Mouse (Mus musculus) lung, embryonic 16.5 days (tissue): ENCODE data around the gene Rdh16. TPM values are rescaled to one million over a fixed set of nuclear protein-coding genes. Genes with fewer than 3 reads are reported as not detected.

Experiments
- ATAC-seq: fragments of 200-750 bp; cut with Nextera tagmentation; 2 replicates; pipeline ENCODE4 v1.8.0; 2017; ENCODE audit warnings: low read depth, mild to moderate bottlenecking, moderate library complexity
- H3K27ac ChIP-seq: fragments of 300-500 bp; sonication (generic); 2 replicates; pipeline ENCODE4 v1.5.1; 2014; ENCODE audit warnings: mild to moderate bottlenecking, control low read depth, low read length
- H3K27me3 ChIP-seq: fragments of 300-500 bp; sonication (generic); 2 replicates; pipeline ENCODE4 v1.6.1; 2014; ENCODE audit warnings: low read depth, low read length, mixed read lengths; ENCODE audit not compliant: control insufficient read depth, insufficient read depth
- H3K36me3 ChIP-seq: fragments of 300-500 bp; sonication (generic); 2 replicates; pipeline ENCODE4 v1.6.1; 2014; ENCODE audit warnings: low read length; ENCODE audit not compliant: control insufficient read depth, insufficient read depth
- H3K4me1 ChIP-seq: fragments of 300-500 bp; sonication (generic); replicated peaks from 2 replicates; pipeline ENCODE4 v1.6.1; 2014; ENCODE audit warnings: low read length, mixed read lengths; ENCODE audit not compliant: control insufficient read depth, insufficient read depth
- H3K4me2 ChIP-seq: fragments of 300-500 bp; sonication (generic); 2 replicates; pipeline ENCODE4 v1.6.1; 2014; ENCODE audit warnings: low read depth, low read length, control low read depth
- H3K4me3 ChIP-seq: fragments of 300-500 bp; sonication (generic); 2 replicates; pipeline ENCODE4 v1.5.1; 2014; ENCODE audit warnings: mild to moderate bottlenecking, low read length, control low read depth
- H3K9ac ChIP-seq: fragments of 300-500 bp; sonication (generic); 2 replicates; pipeline ENCODE4 v1.6.1; 2014; ENCODE audit warnings: low read length, control low read depth
- H3K9me3 ChIP-seq: fragments of 300-500 bp; sonication (generic); 2 replicates; pipeline ENCODE4 v1.6.1; 2016; ENCODE audit warnings: low read length; ENCODE audit not compliant: control insufficient read depth
- WGBS: fragments of 180-500 bp; shearing (Covaris S2); extraction: QIAGEN DNeasy Blood & Tissue Kit; methylation state at CpG from one replicate; pipeline ENCODE4 v1.1.7; 2014; 5-methylcytosine and 5-hydroxymethylcytosine counted together
- polyA plus RNA-seq: library from polyadenylated mRNA; unstranded; fragments of >200 nt; fragmentation: Nextera tagmentation; extraction: Ambion mirVana; gene quantifications from 2 replicates; pipeline ENCODE4 v1.2.1, GENCODE M21; 2015

Rdh16 gene
- polyA plus RNA-seq, 1 experiment from 2014 or later, result not detected

DNA sequence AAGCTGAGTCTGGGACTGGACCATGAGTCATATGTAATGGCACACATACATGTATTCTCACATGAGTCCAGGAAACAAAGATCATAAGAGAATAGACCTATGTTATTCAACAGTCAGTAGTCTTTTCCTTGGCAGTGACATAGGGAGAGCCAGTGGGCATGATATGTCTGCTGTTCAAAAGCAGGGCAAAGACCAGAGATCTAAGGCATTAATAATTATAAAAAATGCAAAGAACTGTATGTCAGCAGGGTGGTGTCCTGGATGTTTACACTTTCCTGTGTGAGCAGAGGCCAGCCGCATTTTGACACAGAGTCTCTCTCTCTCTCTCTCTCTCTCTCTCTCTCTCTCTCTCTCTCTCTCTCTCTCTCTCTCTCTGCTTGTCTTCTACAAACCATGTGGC, 48.7 kb downstream of the Rdh16 start, which contains the start of gene Rdh19:
Rdh19 (plus strand) TSS at position 301 of the 400 bp plus-strand sequence.
- Histone ChIP-seq H3K4me3 (no peak within 1 kb of the TSS), H3K9me3 (no peaks in the 10 kb centered on the region), H3K27me3 (no peaks in the 10 kb centered on the region), H3K4me2 (no peak within 1 kb of the TSS), H3K4me1 (no peaks in the 10 kb centered on the region), H3K9ac (no peak within 1 kb of the TSS), H3K27ac (no peak within 1 kb of the TSS), H3K36me3 (no peaks in the 10 kb centered on the region)
- ATAC-seq, result no peak
- WGBS, result 42% methylated on average over 1 of the region's 1 CpGs

DNA sequence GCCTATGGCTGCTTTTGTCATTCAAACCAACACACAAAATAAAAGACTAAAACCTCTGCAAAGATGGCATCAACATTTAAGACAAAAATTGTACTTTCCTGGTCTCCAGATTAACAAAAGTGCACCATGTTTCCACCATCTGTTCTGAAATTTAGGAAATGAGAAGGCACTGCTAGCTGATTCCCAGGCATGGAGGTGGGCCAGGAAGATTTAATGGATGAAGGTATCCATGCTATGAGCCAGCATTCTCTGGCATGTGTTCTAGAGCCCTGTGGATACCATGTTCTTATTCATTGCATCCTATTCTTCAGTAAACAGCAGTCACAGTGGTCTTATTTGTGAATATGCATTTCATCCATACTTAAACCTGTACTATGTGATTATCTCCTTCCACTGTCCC, 55.4 kb downstream of the Rdh16 start:
- no peak for ATAC-seq
- Histone ChIP-seq H3K27ac (no peak overlapping the region), H3K4me3 (no peak overlapping the region), H3K27me3 (no peaks in the 10 kb centered on the region), H3K4me1 (no peaks in the 10 kb centered on the region), H3K36me3 (no peaks in the 10 kb centered on the region), H3K9me3 (no peaks in the 10 kb centered on the region), H3K4me2 (no peak overlapping the region), H3K9ac (no peak overlapping the region)

DNA sequence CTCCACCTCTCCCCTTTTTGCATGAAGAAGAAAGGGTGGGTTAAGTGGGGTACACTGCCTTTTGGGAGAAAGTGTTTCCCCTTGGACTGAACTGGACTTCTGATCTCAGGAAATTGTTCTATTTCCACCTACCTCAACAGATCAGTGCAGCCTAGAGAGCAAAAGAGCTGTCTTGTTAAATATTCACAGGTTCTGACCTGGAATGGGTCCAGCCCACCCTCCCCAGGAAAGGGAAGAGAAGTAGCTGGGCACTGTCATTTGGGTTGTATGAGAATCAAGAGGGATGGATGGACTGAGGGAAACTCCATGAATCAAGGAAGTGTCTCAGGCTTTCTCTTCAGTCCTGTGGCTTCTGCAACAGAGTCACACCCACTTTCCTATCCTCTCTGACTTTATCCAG, 64.0 kb downstream of the Rdh16 start:
- H3K27ac ChIP-seq, result no peak overlapping the region
- no peaks in the 10 kb centered on the region for H3K4me1 ChIP-seq
- no peaks in the 10 kb centered on the region for H3K36me3 ChIP-seq
- H3K4me2 ChIP-seq, result no peak overlapping the region
- no peaks in the 10 kb centered on the region for H3K9me3 ChIP-seq
- H3K27me3 ChIP-seq, result no peaks in the 10 kb centered on the region
- no peak for ATAC-seq
- no peak overlapping the region for H3K4me3 ChIP-seq
- H3K9ac ChIP-seq, result no peak overlapping the region

DNA sequence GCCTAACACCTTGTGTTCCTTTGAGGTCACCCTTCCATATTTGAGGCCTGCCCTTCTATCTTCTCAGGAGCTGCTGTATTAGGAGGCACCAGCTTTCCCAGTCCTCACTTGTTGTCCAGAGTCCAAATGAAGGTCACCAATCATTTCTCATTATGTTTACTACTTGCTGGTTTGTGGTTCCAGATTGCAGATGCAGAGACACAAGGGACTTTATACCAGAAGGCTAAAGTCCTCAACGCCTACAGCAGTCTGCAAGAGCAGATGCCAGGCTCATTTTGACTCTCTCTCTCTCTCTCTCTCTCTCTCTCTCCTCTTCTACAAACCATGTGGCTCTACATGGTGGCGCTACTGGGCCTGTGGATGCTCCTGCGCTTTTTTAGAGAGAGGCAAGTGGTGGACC, 65.3 kb downstream of the Rdh16 start, which contains the start of gene Rdh16f2:
Rdh16f2 (plus strand) TSS at position 243 of the 400 bp plus-strand sequence.
- H3K27ac ChIP-seq, result no peak within 1 kb of the TSS
- no peak for ATAC-seq
- no peak within 1 kb of the TSS for H3K4me2 ChIP-seq
- H3K27me3 ChIP-seq, result no peaks in the 10 kb centered on the region
- no peaks in the 10 kb centered on the region for H3K9me3 ChIP-seq
- no peak within 1 kb of the TSS for H3K9ac ChIP-seq
- WGBS, result 75% methylated on average over 3 of the region's 3 CpGs
- H3K4me1 ChIP-seq, result no peaks in the 10 kb centered on the region
- no peak within 1 kb of the TSS for H3K4me3 ChIP-seq
- no peaks in the 10 kb centered on the region for H3K36me3 ChIP-seq

DNA sequence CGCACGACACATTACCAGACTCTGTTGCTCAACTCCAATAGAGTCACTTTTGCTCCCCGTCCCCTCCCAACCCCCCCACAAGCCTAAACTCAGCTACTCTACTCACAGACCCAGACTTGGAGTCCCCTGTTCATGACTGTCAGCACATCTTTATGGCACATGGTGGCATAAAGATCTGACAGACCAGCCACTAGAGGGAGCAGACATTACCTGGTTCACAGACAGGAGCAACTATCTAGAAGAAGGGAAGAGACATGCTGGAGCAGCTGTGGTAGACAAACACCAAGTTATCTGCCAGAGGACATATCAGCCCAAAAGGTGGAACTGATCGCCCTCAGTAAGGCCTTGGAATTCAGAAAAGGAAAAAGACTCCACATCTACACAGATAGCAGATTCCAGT, 71.5 kb downstream of the Rdh16 start:
- WGBS, result 68% methylated on average over 4 of the region's 4 CpGs
- no peak for ATAC-seq

DNA sequence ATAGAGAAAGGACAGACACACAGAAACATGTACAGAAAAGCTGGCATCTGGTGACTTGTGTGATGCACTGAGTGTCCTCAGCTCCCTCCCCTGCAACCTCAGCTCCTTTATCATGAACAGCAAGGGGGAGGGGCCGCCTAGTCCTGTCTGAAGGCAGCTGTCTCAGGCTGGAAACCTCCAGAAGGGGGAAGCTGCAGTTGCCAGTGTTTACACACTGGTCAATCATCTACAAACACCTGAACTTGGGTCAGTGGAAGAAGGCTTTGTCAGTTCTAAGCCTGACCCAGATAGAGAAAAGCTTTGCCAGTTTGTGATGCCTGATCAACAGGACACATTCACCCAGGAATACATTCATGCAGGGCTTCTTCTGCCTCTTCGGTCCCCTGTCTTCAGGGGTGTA, 76.7 kb downstream of the Rdh16 start:
- WGBS, result 18% methylated on average over 2 of the region's 2 CpGs
- Histone ChIP-seq H3K9me3 (no peaks in the 10 kb centered on the region), H3K4me3 (no peak overlapping the region), H3K9ac (no peak overlapping the region), H3K4me1 (peaks cover 14% of the 10 kb centered on the region), H3K36me3 (no peaks in the 10 kb centered on the region), H3K27me3 (no peaks in the 10 kb centered on the region), H3K4me2 (no peak overlapping the region), H3K27ac (no peak overlapping the region)
- peak; percentile 71 for ATAC-seq

More for the DNA sequence above, 71.5 kb downstream of the Rdh16 start:
- H3K4me1 ChIP-seq, result no peaks in the 10 kb centered on the region
- H3K4me3 ChIP-seq, result no peak overlapping the region
- no peaks in the 10 kb centered on the region for H3K36me3 ChIP-seq
- H3K9ac ChIP-seq, result no peak overlapping the region
- H3K27ac ChIP-seq, result no peak overlapping the region
- no peak overlapping the region for H3K4me2 ChIP-seq
- no peaks in the 10 kb centered on the region for H3K9me3 ChIP-seq
- no peaks in the 10 kb centered on the region for H3K27me3 ChIP-seq

DNA sequence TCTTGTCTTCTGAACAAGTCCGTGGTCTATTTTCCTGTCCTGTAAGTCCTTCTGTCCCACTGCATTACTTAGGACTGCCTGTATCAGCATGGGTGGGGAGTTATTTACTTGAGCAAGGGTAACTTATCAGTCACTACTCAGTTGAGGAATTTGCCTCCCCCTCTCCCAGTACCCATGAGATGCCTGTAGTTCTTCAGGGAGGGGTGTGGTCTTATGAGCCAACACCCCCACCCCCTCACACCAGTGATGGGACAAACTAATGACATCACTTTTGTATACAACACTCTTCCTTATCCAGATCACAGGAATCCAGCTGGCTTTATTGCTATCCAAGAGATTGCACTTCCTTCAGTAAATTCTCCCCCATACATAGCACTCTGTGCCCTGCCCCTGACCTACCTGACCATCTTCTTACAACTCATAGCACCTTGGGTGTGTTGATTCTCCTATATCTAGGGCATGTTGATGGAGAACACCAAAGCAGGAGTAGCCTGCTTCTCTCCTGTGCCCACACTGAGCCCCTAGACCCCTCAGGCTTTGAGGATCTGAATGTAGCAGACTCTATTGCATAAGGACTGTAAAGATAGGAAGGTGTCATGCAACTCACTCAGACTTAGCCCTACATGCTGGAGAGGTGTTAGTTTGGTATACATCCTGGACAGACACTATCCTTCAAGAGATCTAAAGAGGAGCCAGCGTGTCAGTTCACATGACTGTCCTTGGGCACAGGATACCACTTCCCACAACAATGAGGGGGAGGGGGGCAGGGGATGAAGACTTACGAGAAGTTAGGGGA, 77.5 kb downstream of the Rdh16 start:
- H3K4me3 ChIP-seq, result no peak overlapping the region
- H3K27ac ChIP-seq, result no peak overlapping the region
- H3K4me2 ChIP-seq, result no peak overlapping the region
- no peaks in the 10 kb centered on the region for H3K9me3 ChIP-seq
- H3K4me1 ChIP-seq, result peaks cover 14% of the 10 kb centered on the region
- 41% methylated on average over 3 of the region's 3 CpGs for WGBS
- no peaks in the 10 kb centered on the region for H3K27me3 ChIP-seq
- peak; percentile 64 for ATAC-seq
- H3K9ac ChIP-seq, result no peak overlapping the region
- H3K36me3 ChIP-seq, result no peaks in the 10 kb centered on the region

DNA sequence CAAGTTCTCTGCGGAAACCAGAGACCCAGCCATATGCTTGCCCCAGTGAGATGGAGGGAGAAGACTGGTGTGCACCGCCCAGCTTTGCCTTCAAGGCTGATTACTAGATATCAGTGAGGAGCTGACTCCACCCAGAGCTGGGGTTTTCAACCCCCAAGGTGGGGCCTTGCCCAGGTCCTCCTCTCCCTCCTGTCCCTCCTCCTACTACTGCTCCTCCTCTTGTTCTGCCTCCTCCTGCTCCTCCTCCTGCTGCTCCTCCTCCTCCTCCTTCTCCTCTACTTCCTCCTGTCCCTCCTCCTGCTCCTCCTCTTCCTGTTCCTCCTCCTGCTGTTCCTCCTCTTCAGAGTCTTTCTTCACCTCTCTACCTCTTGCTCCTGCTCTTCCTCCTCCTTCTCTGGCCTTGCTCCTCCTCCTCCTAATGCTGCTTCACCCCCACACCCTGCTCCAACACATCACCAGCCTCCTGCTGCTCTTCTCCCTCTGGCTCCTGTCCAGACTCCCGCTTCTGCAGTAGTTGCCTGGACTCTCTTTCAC, 78.3 kb downstream of the Rdh16 start:
- Histone ChIP-seq H3K27ac (no peak overlapping the region), H3K4me2 (no peak overlapping the region), H3K27me3 (no peaks in the 10 kb centered on the region), H3K36me3 (no peaks in the 10 kb centered on the region), H3K4me3 (no peak overlapping the region), H3K9ac (no peak overlapping the region), H3K9me3 (no peaks in the 10 kb centered on the region), H3K4me1 (peaks cover 14% of the 10 kb centered on the region)
- WGBS, result 70% methylated on average over 3 of the region's 3 CpGs
- ATAC-seq, result peak; percentile 43; the same call in 1 of the 2 replicates

DNA sequence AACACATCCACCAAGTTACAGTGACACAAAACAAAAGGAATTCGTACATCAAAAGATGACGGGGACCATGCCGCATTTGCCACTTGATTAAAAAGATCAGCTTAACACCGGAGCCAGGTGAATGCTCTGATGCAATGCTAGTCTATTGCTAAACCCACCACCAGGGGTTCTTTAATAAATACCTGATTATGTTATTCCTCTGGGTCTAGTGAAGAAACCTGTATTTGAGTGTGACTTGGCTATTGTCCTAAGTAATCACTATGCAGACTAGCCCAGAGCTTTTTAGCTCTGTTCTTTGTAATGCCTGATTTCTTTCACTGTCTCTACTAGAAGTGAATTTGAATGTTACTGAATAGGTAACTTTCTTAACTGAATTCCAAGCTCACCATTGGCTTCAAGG, 80.1 kb downstream of the Rdh16 start:
- H3K9me3 ChIP-seq, result no peaks in the 10 kb centered on the region
- H3K4me2 ChIP-seq, result no peak overlapping the region
- WGBS, result 73% methylated on average over 4 of the region's 4 CpGs
- H3K4me1 ChIP-seq, result peaks cover 14% of the 10 kb centered on the region
- no peak overlapping the region for H3K4me3 ChIP-seq
- no peaks in the 10 kb centered on the region for H3K36me3 ChIP-seq
- H3K9ac ChIP-seq, result no peak overlapping the region
- ATAC-seq, result no peak
- no peak overlapping the region for H3K27ac ChIP-seq
- H3K27me3 ChIP-seq, result no peaks in the 10 kb centered on the region
